Mouse (Mus musculus): ENCODE data around the gene Rbfox3. TPM values are rescaled to one million over a fixed set of nuclear protein-coding genes. Genes with fewer than 3 reads are reported as not detected.

Gene Rbfox3
- polyA plus RNA-seq, 1 experiment from 2014 or later = 3.9 TPM

DNA sequence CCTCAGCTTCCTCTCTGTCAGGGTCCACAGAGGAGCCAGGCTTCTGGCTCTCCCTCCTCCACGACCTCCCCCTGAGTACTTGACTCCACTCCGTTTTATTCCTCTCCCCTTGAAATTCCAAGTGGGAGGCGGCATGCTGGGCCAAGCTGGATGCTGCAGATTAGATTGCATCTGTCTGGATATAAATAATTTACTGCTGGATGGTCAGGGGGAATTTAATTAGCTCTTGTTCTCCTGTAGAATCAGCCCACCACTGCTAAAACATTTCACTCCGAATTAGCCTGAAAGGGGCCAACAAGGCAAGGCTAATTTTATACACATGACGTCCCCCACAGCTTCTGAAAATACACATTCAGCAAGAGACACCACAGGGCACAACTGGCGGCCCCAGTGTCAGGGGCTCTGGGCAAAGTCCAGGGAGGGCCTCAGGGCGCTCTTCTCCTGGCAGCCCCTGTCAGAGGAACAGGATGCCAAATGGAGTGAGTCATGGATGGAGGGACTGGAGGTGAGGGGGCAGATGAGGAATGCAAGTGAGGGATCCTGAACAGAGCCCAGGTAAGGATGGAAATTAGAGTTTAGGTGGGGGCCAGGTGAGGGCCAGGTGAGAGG, 36.8 kb downstream of the Rbfox3 start:
- H3K9ac ChIP-seq = no peak overlapping the region
- H3K27me3 ChIP-seq = no peaks in the 10 kb centered on the region
- no peak for ATAC-seq (ENCODE audit: insufficient number of reproducible peaks, insufficient read depth, low FRiP score, low TSS enrichment)
- WGBS = 26% methylated on average over 7 of the region's 7 CpGs
- peaks cover 12% of the 10 kb centered on the region; the same call in 1 of the 2 replicates for H3K4me1 ChIP-seq
- H3K4me2 ChIP-seq (replicated peaks) = no peak overlapping the region
- no peaks in the 10 kb centered on the region for H3K9me3 ChIP-seq
- H3K4me3 ChIP-seq = no peak overlapping the region
- 0 out of 2 replicates have a peak overlapping the region, but pooled peaks have one; percentile 7 for H3K27ac ChIP-seq
- H3K36me3 ChIP-seq = no peaks in the 10 kb centered on the region

DNA sequence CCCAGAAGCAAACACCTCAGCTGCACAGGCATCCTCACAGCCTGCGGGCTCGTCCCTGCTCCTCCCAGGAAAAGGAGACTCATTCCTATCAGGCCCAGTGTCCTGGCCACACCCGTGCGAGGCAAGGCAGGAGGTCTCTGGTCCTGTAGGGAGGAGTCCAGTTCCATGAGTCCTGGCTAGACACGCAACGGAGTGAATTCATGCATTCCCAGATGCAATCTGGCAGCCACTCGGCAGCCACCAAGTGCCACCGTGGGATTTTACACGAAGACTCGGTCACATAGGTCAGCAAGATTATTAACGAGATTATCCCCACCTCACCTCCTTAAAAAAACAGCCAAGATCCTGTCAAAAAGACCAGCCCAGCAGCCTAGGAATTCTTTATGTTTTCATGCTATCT, 37.4 kb downstream of the Rbfox3 start:
- whole genome bisulfite sequencing = 60% methylated on average over 11 of the region's 11 CpGs
- Histone ChIP-seq H3K4me2 (replicated peaks) (no peak overlapping the region), H3K4me1 (peaks cover 12% of the 10 kb centered on the region; the same call in 1 of the 2 replicates), H3K36me3 (no peaks in the 10 kb centered on the region), H3K27ac (no peak overlapping the region), H3K9ac (no peak overlapping the region), H3K27me3 (no peaks in the 10 kb centered on the region), H3K9me3 (no peaks in the 10 kb centered on the region), H3K4me3 (no peak overlapping the region)
- ATAC-seq (ENCODE audit: insufficient number of reproducible peaks, insufficient read depth, low FRiP score, low TSS enrichment) = no peak

DNA sequence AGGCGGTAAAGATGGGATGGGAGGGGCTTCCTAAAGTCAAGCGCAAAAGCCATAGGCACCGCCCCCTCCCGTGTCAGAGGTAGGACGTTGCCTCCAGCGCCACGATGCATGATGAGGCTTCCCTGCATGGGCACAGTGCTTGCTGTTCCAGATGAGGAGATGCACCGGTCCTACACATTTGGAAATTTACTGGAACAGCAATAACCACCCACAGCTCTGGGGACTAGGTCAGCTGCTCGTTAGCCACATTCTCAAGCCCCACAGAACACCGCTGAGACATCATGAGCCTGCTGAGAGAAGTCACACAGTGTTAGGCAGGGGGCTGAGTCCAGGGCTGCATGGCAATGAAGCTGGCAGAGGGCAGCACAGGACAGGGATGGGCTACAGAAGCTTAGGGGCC, 39.9 kb downstream of the Rbfox3 start:
- no peak overlapping the region for H3K9ac ChIP-seq
- peaks cover 12% of the 10 kb centered on the region; the same call in 1 of the 2 replicates for H3K4me1 ChIP-seq
- H3K27ac ChIP-seq = no peak overlapping the region
- H3K4me2 ChIP-seq (replicated peaks) = no peak overlapping the region
- ATAC-seq (ENCODE audit: insufficient number of reproducible peaks, insufficient read depth, low FRiP score, low TSS enrichment) = no peak
- H3K36me3 ChIP-seq = no peaks in the 10 kb centered on the region
- no peak overlapping the region for H3K4me3 ChIP-seq
- H3K27me3 ChIP-seq = no peaks in the 10 kb centered on the region
- H3K9me3 ChIP-seq = no peaks in the 10 kb centered on the region
- WGBS = 82% methylated on average over 10 of the region's 10 CpGs

DNA sequence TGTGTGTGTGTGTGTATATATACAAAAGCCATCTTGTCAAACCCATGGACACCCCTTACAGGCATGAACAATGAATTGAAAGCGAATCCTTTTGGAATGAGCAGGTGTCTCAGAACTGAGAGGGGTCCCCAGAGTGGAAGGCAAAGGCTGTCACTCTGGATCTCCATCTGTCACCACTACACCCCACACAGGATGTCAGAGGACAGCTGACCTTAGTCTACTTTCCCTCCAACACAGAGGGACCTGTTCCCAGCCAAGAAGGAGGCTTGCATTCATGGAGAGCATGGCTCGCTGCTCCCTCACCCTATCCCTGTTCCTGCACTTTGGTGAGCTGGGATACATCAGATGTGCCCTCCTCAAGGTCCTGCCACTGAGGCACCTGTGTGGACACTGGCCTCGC, 48.0 kb downstream of the Rbfox3 start:
- WGBS = 84% methylated on average over 3 of the region's 3 CpGs
- Histone ChIP-seq H3K27ac (no peak overlapping the region), H3K27me3 (no peaks in the 10 kb centered on the region), H3K36me3 (no peaks in the 10 kb centered on the region), H3K4me3 (no peak overlapping the region), H3K9me3 (no peaks in the 10 kb centered on the region), H3K4me1 (no peaks in the 10 kb centered on the region), H3K9ac (no peak overlapping the region), H3K4me2 (replicated peaks) (no peak overlapping the region)
- no peak for ATAC-seq (ENCODE audit: insufficient number of reproducible peaks, insufficient read depth, low FRiP score, low TSS enrichment)

DNA sequence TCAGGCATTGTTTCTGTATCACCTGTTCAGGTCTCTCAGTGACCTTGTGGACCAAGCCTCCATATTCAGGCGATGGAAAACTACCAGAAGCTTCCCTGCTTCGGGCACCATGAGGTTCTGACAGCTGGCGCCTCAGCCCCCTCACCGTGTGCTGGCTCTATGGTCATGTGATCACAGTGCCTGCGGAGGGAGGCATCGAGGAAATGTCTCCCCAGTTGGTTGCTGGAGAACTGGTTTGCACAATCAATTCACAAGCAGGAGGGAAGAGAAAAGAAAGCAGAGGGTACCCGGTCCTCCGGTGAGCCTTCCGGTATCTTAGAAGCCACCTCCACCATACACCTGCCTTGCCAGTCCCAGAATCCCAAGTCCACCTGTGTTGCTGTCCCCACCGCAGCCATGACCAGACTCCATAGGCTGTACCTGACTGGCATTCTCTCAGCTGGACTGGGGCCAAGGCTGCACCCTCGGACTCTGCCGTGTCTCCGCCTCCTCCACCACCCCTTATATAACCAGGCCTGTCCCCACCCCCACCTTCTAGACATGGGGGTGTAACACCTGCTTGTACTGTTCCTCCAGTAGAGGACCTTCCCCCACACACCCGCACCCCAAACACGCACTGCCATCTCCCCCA, 49.5 kb downstream of the Rbfox3 start:
- no peak overlapping the region for H3K9ac ChIP-seq
- H3K4me3 ChIP-seq = no peak overlapping the region
- 86% methylated on average over 15 of the region's 15 CpGs for WGBS
- H3K27ac ChIP-seq = no peak overlapping the region
- no peak for ATAC-seq (ENCODE audit: insufficient number of reproducible peaks, insufficient read depth, low FRiP score, low TSS enrichment)
- no peaks in the 10 kb centered on the region for H3K36me3 ChIP-seq
- H3K9me3 ChIP-seq = no peaks in the 10 kb centered on the region
- H3K4me2 ChIP-seq (replicated peaks) = no peak overlapping the region
- H3K27me3 ChIP-seq = no peaks in the 10 kb centered on the region
- H3K4me1 ChIP-seq = no peaks in the 10 kb centered on the region

DNA sequence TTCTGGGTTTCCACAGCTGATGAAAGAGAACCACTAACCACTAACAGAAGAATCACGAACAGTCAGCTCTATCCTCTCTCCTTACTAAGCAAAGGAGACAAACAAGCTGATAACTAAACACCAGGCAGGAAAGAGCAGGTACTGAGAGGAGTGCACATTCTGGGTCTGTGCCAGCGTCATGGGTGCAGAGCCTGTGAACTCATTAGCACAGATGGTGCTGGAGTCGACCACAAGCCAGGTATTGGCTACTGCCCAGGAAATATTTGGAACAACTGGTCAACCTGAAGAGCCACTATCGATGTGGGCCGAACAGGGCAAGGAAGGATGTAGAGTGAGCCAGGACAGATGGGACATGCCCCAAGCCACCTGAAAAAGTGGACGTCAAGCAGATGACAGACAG, 50.2 kb downstream of the Rbfox3 start:
- 90% methylated on average over 6 of the region's 6 CpGs for WGBS

DNA sequence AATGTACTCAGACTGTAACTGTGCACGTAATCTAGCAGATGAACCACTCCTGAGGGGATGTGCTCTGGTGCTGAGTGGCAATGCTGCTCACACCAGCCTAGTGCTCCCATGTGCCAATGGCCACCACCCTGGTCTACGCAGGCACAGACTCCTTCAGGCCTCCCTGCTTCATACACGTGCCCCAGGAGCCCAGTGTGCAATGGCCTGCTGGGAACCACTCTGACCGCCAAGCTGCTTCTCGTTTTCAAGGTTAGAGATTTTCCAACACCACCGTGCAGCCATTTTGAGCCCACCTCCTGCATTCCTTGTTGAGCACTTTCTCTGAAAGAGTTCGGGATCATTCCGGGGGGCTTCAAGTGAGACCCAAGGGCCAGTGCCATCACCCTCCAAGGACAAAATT, 50.6 kb downstream of the Rbfox3 start:
- Histone ChIP-seq H3K27ac (no peak overlapping the region), H3K4me3 (no peak overlapping the region), H3K4me1 (no peaks in the 10 kb centered on the region), H3K27me3 (no peaks in the 10 kb centered on the region), H3K4me2 (replicated peaks) (no peak overlapping the region), H3K9ac (no peak overlapping the region), H3K9me3 (no peaks in the 10 kb centered on the region), H3K36me3 (no peaks in the 10 kb centered on the region)
- no peak for ATAC-seq (ENCODE audit: insufficient number of reproducible peaks, insufficient read depth, low FRiP score, low TSS enrichment)
- WGBS = 88% methylated on average over 8 of the region's 8 CpGs

More for the DNA sequence above, 50.2 kb downstream of the Rbfox3 start:
- no peak overlapping the region for H3K4me2 ChIP-seq (replicated peaks)
- no peak overlapping the region for H3K4me3 ChIP-seq
- H3K9ac ChIP-seq = no peak overlapping the region
- no peak for ATAC-seq (ENCODE audit: insufficient number of reproducible peaks, insufficient read depth, low FRiP score, low TSS enrichment)
- no peaks in the 10 kb centered on the region for H3K36me3 ChIP-seq
- no peaks in the 10 kb centered on the region for H3K9me3 ChIP-seq
- no peaks in the 10 kb centered on the region for H3K27me3 ChIP-seq
- H3K4me1 ChIP-seq = no peaks in the 10 kb centered on the region
- H3K27ac ChIP-seq = no peak overlapping the region

DNA sequence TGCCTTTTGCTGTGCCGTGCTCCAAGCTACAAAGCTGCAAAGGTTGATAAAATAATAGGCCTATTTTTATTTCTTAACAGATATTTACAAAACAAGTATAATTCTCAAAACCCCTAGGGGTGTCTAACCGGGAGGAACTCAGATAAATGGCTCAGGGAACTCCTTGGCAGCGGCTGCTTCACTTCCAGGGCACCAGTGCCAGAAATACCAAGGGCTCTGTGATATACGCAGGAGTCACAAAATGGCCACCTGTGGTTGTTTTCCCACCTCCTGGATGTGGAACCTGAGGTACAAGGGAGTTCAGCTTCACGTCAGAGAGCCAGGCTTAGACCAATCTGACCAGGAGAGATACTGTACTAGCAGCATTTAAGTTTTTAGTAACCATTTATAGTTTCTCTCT, 51.6 kb downstream of the Rbfox3 start:
- WGBS = 70% methylated on average over 5 of the region's 5 CpGs
- no peak for ATAC-seq (ENCODE audit: insufficient number of reproducible peaks, insufficient read depth, low FRiP score, low TSS enrichment)

DNA sequence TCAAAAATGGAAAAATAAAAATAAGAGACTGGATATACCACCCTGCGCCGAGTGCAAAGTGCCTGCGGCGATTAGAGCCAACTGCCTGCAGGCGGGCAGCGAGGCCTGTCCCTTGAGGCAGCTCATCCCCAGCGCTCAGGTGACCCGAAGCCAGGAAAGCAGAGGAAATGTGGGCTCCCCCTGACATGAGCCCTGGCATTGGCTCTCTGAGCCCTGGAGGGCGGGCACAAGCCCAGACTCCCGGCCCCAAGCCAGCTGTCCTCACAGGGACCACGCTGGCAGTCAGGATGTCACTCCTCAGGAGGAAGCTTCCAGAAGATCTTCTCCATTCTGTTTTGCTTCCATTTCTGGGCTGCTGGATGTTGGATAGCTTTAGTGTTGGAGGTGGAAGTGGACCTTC, 53.1 kb downstream of the Rbfox3 start:
- ATAC-seq (ENCODE audit: insufficient number of reproducible peaks, insufficient read depth, low FRiP score, low TSS enrichment) = no peak
- 72% methylated on average over 11 of the region's 11 CpGs for WGBS
- Histone ChIP-seq H3K4me1 (no peaks in the 10 kb centered on the region), H3K27me3 (no peaks in the 10 kb centered on the region), H3K27ac (no peak overlapping the region), H3K9me3 (no peaks in the 10 kb centered on the region), H3K9ac (no peak overlapping the region), H3K4me2 (replicated peaks) (no peak overlapping the region), H3K4me3 (no peak overlapping the region), H3K36me3 (no peaks in the 10 kb centered on the region)

More for the DNA sequence above, 51.6 kb downstream of the Rbfox3 start:
- H3K4me3 ChIP-seq = no peak overlapping the region
- no peaks in the 10 kb centered on the region for H3K27me3 ChIP-seq
- no peaks in the 10 kb centered on the region for H3K4me1 ChIP-seq
- no peaks in the 10 kb centered on the region for H3K36me3 ChIP-seq
- H3K9me3 ChIP-seq = no peaks in the 10 kb centered on the region
- H3K4me2 ChIP-seq (replicated peaks) = no peak overlapping the region
- no peak overlapping the region for H3K27ac ChIP-seq
- H3K9ac ChIP-seq = no peak overlapping the region

DNA sequence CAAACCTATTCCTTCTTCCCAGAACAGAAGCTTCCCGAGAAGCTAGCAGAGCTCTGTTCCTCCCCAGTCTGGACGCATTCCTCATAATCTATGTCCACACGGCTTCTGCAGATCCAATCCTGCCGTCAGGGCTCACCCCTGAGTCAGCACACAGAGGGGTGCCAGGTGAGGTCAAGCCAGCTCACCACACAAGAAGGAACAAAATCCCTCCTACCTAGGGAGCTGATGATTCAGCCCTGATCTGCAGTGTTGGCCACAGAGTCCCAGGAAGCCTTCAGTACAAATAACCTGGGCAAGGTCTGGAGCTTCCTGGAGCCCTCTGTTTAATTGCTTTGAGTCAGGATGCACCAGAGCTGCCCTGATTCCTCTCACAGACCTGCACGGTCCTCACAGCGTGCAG, 60.0 kb downstream of the Rbfox3 start:
- ATAC-seq (ENCODE audit: insufficient number of reproducible peaks, insufficient read depth, low FRiP score, low TSS enrichment) = no peak
- no peak overlapping the region for H3K4me2 ChIP-seq (replicated peaks)
- no peaks in the 10 kb centered on the region for H3K27me3 ChIP-seq
- H3K4me3 ChIP-seq = no peak overlapping the region
- H3K9me3 ChIP-seq = no peaks in the 10 kb centered on the region
- H3K36me3 ChIP-seq = no peaks in the 10 kb centered on the region
- H3K27ac ChIP-seq = no peak overlapping the region
- H3K4me1 ChIP-seq = no peaks in the 10 kb centered on the region
- 81% methylated on average over 6 of the region's 6 CpGs for WGBS
- no peak overlapping the region for H3K9ac ChIP-seq

DNA sequence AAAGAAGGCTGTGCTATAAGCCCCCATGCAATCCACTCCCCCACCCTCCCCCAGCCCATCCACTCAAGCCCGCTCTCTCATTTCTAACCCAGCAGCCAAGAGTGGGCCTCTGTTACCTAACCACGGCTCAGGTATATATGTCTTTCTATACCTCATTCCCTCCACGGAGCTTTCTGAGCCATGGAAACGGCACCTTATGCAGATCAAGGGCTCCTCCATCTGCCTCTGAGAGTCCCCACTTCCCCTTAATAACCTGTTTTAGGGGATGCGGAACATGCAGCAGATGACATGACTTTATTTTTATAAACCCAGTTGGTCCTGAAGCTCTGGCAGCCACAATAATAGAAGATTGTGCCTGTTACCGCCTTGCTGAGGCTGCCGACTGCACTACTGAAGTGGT, 63.4 kb downstream of the Rbfox3 start:
- 78% methylated on average over 7 of the region's 7 CpGs for WGBS
- no peak overlapping the region for H3K9ac ChIP-seq
- no peaks in the 10 kb centered on the region for H3K27me3 ChIP-seq
- no peak overlapping the region for H3K4me2 ChIP-seq (replicated peaks)
- H3K36me3 ChIP-seq = no peaks in the 10 kb centered on the region
- H3K9me3 ChIP-seq = no peaks in the 10 kb centered on the region
- no peak overlapping the region for H3K27ac ChIP-seq
- H3K4me3 ChIP-seq = no peak overlapping the region
- no peak for ATAC-seq (ENCODE audit: insufficient number of reproducible peaks, insufficient read depth, low FRiP score, low TSS enrichment)
- H3K4me1 ChIP-seq = no peaks in the 10 kb centered on the region

DNA sequence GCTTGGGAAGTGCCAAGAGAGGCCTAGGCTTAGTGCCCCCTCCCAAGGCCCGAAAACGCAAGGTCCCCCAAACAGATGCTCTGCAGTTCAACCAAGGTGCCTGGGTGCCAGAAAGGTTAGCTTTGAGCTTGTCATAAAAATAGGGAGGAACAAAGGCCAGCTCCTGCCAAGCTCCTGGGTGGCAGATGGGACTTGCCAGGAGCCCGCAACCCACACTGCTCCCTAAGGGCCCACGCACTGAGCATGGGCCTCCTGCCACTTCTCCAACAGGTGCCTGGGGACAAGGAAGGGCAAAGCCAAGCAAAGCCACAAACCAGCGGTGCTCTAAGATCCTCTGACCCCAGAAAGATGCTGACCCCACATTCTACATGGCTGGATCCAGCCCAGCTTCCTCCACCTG, 70.4 kb downstream of the Rbfox3 start:
- Histone ChIP-seq H3K36me3 (no peaks in the 10 kb centered on the region), H3K4me1 (no peaks in the 10 kb centered on the region), H3K4me3 (no peak overlapping the region), H3K9ac (no peak overlapping the region), H3K27ac (no peak overlapping the region), H3K27me3 (no peaks in the 10 kb centered on the region), H3K4me2 (replicated peaks) (no peak overlapping the region), H3K9me3 (no peaks in the 10 kb centered on the region)
- WGBS = 77% methylated on average over 5 of the region's 5 CpGs
- no peak for ATAC-seq (ENCODE audit: insufficient number of reproducible peaks, insufficient read depth, low FRiP score, low TSS enrichment)
